Mouse (Mus musculus): ENCODE data around the gene Pcyt2.

- TF ChIP-seq CTCF (conservative IDR thresholded peaks at IDR 0.05; ENCODE audit: insufficient read depth, insufficient read length, low read depth, low read length) (no peak), POLR2A (IDR thresholded peaks at IDR 0.05; ENCODE audit: low read depth, low read length) (no peak)
These were observed 33.8 kb downstream of the Pcyt2 start for GRCm38 (mm10) chr11:120583937-120584336.
